ENCODE assay signal across 8 mouse cellular contexts in genomic region chr5:114774403-114775051, GRCm38 (mm10). TPM values are rescaled to one million over a fixed set of nuclear protein-coding genes. Genes with fewer than 3 reads are reported as not detected.
DNase-seq lines count a peak whose midpoint lies in the region; ATAC-seq lines count a peak whose summit lies in the region.

Ankrd13a (plus strand) TSS chr5:114774677.

- peak within 1 kb of the TSS; percentile 95 for H3K4me3 ChIP-seq in hindbrain, embryonic 12.5 days

- no peaks in the 10 kb centered on the region for H3K36me3 ChIP-seq in hindbrain, embryonic 12.5 days

- H3K4me1 ChIP-seq in hindbrain, embryonic 12.5 days: peaks cover 33% of the 10 kb centered on the region

- H3K9ac ChIP-seq in hindbrain, embryonic 12.5 days: peak within 1 kb of the TSS; percentile 94

- H3K4me2 ChIP-seq in hindbrain, embryonic 12.5 days (replicated peaks): peak within 1 kb of the TSS; percentile 80

- ATAC-seq in hindbrain, embryonic 12.5 days (ENCODE audit: low FRiP score): peak; percentile 89

- H3K27me3 ChIP-seq in hindbrain, embryonic 12.5 days: no peaks in the 10 kb centered on the region

- H3K9me3 ChIP-seq in hindbrain, embryonic 12.5 days (replicated peaks): no peaks in the 10 kb centered on the region

- DNase-seq in NIH3T3 (ENCODE audit: low read depth): peak; percentile 95
- DNase-seq in cerebellum, postnatal 10 days: peak; percentile 94 to 96
- DNase-seq in frontal cortex, postnatal 10 days (ENCODE audit: low spot score in 2 of 2): peak; percentile 87 to 90
- DNase-seq in layer of hippocampus, postnatal 14 days (ENCODE audit: low spot score in 2 of 2): peak; percentile 93 to 94
- DNase-seq in lung, postnatal 14 days: peak; percentile 90
- peak; percentile 84 for DNase-seq in retina, adult 2 months (ENCODE audit: low read depth, low spot score)
- peak; percentile 84 to 89 for DNase-seq in thymus, postnatal 36 days

- peak within 1 kb of the TSS; percentile 94 for H3K27ac ChIP-seq in hindbrain, embryonic 12.5 days

- WGBS in hindbrain, embryonic 12.5 days: under 1% methylated on average over 69 of the region's 73 CpGs

RNA-seq across cellular contexts. Expression of gene Ankrd13a, which starts in this region (rescaled TPM):
- polyA plus RNA-seq in hindbrain, embryonic 12.5 days (2016; fragmentation: Nextera tagmentation; extraction: Ambion mirVana): 80.2 and 81.9 TPM in 2 replicates
- total RNA-seq in layer of hippocampus, postnatal 14 days (2021): 10 to 100 TPM; 41.7 to 42.3 TPM

Comparison
In these comparisons a context has a peak if more than half of its experiments do, and no peak if none do; other contexts are left out.
1. Peak in every context shown above with its lines: DNase-seq, ATAC-seq, H3K4me3 ChIP-seq and H3K27ac ChIP-seq.